Mouse (Mus musculus) MEL (cell line): ENCODE results near the gene Gm7694.

Experiments
- CHD1 ChIP-seq: IDR thresholded peaks from 2 replicates; pipeline ENCODE4 v1.6.1; 2012; ENCODE audit warnings: low read depth, mild to moderate bottlenecking, inconsistent platforms, low read length, improper control_type of control experiment
- CHD2 ChIP-seq: IDR thresholded peaks from 2 replicates; pipeline ENCODE4 v1.6.1; 2011; ENCODE audit warnings: low read length, improper control_type of control experiment
- CTCF ChIP-seq, 3 experiments: IDR thresholded peaks in 2 of 3; conservative IDR thresholded peaks in 1 of 3; 2 replicates each; pipeline ENCODE4 v1.5.1; 2011 to 2012; ENCODE audit warnings: low read length in 3 of 3, low read depth in 2 of 3, mild to moderate bottlenecking in 2 of 3, improper control_type of control experiment in 1 of 3, inconsistent platforms in 1 of 3, mixed read lengths in 1 of 3, moderate library complexity in 1 of 3; ENCODE audit not compliant: control insufficient read depth in 1 of 3, insufficient read depth in 1 of 3, poor library complexity in 1 of 3, severe bottlenecking in 1 of 3
- E2F4 ChIP-seq: IDR thresholded peaks from 2 replicates; pipeline ENCODE4 v1.6.1; 2011; ENCODE audit warnings: low read depth, low read length, improper control_type of control experiment, borderline replicate concordance
- ELF1 ChIP-seq: IDR thresholded peaks from 2 replicates; pipeline ENCODE4 v1.6.1; 2014; ENCODE audit warnings: low read depth, mild to moderate bottlenecking, inconsistent platforms, low read length, improper control_type of control experiment, moderate library complexity
- EP300 ChIP-seq, 2 experiments: IDR thresholded peaks; 2 replicates each; pipeline ENCODE4 v1.6.1; 2011; ENCODE audit warnings: improper control_type of control experiment in 2 of 2, low read length in 2 of 2, low read depth in 1 of 2, mild to moderate bottlenecking in 1 of 2
- MAFK ChIP-seq: IDR thresholded peaks from 2 replicates; pipeline ENCODE4 v1.6.1; 2011; ENCODE audit warnings: low read depth, mild to moderate bottlenecking, low read length, improper control_type of control experiment, borderline replicate concordance
- MYC ChIP-seq: IDR thresholded peaks from 2 replicates; pipeline ENCODE4 v1.6.1; 2011; ENCODE audit warnings: low read depth, mild to moderate bottlenecking, low read length, improper control_type of control experiment, moderate library complexity
- POLR2A ChIP-seq, 2 experiments: IDR thresholded peaks; 2 replicates each; pipeline ENCODE4 v1.6.1; 2011 to 2012; ENCODE audit warnings: low read length in 2 of 2, mild to moderate bottlenecking in 2 of 2, control low read depth in 1 of 2, improper control_type of control experiment in 1 of 2, low read depth in 1 of 2, moderate library complexity in 1 of 2; ENCODE audit not compliant: control insufficient read depth in 1 of 2, insufficient read depth in 1 of 2, poor library complexity in 1 of 2
- SMC3 ChIP-seq: IDR thresholded peaks from 2 replicates; pipeline ENCODE4 v1.6.1; 2011; ENCODE audit warnings: low read depth, low read length, improper control_type of control experiment
- USF1 ChIP-seq: IDR thresholded peaks from 2 replicates; pipeline ENCODE4 v1.6.1; 2014; ENCODE audit warnings: low read depth, mild to moderate bottlenecking, inconsistent platforms, low read length, improper control_type of control experiment, moderate library complexity

DNA sequence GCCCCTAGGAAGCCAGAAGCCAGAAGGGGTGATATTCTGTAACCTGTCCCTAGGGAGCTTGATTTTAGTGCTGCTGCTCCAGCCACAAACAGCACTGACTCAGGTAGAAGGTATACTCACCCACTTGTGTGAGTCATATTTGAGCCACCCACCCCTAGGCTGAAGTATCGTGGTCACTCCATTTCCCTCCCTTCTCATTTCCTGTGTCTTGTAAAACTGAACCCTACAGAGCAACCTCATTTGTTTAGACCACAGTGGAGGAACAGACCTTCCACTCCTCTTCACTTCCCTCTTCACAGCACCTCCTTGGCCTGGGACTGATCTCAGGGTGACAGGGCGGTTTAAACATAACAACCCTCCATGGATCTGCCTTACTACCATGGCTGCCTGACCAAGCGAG, 29.1 kb downstream of the Gm7694 start, which contains the start of gene Sh2d1b1:
- TF ChIP-seq CTCF (IDR thresholded peaks at IDR 0.05 in 2 of 3, conservative IDR thresholded peaks at IDR 0.05 in 1 of 3; ENCODE audit: control insufficient read depth in 1 of 3, insufficient read depth in 1 of 3, low read depth in 2 of 3, low read length in 3 of 3, poor library complexity in 1 of 3, severe bottlenecking in 1 of 3) (no peak), E2F4 (no peak), EP300 (IDR thresholded peaks at IDR 0.05; ENCODE audit: low read depth in 1 of 2, low read length in 2 of 2) (no peak), MYC (no peak), POLR2A (IDR thresholded peaks at IDR 0.05; ENCODE audit: control insufficient read depth in 1 of 2, insufficient read depth in 1 of 2, low read depth in 1 of 2, low read length in 2 of 2, poor library complexity in 1 of 2) (no peak), USF1 (no peak), CHD2 (no peak), MAFK (no peak), ELF1 (no peak), SMC3 (no peak), CHD1 (no peak)
